Mouse (Mus musculus): ENCODE data around the gene Grin2b.
A peak's percentile ranks its signal among the peaks of the same experiment; 100 is the strongest.

The Grin2b gene

DNA sequence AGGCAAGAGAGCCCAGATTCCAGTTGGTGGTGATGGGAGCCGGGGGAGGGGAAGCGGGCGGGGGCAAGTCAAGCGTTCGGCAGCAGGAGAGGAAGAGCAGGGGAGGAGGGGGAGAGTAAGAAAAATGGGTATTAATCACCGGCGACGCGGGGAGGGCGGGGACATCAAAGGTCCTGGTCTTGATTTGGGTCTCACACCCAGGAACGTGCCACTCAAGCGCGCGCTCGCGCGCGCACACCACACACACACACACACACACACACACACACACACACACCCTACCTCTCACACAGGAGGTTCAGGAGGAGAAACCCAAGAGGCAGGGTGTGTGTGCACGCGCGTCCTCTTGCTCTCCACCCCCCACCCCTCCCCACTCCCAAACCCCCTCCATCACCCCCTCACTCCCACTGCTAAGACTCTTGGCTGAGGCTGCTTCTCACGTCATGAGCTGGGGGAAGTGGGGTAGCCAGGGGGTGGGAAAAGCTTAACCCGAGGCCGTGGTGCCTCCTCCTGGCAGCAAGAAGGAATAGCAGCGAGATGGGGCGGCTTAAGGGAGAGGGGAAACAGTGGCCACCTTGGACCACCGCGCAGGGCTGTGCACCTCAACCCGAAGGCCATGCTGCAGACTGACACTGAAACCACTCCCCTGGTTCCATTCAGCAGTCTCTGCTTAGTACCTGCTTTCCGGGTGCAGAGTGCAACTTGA is at the start of gene Grin2b:
TSS of gene Grin2b (minus strand) at position 321 of the 706 bp plus-strand sequence.
- DNase-seq (ENCODE audit: low spot score), result no peak

DNA sequence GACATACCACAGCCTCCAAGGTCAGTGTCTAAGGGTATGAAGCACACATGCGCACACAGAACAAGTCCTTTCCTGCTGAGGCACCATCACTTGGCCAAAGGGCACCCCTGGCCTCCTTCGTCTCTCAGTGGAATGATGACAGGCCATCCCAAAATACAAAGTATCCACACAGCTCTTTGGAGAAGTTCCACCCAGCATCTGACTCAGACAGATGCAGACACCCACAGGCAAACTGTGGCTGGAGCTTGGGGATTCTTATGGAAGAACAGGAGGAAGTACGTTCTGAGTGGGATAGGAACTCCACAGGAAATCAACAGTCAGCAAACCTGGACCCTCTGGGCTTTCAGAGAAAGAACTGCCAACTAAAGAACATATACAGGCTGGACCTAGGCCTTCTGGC is 48.6 kb upstream of the Grin2b start:
- DNase-seq (ENCODE audit: low spot score), result no peak

DNA sequence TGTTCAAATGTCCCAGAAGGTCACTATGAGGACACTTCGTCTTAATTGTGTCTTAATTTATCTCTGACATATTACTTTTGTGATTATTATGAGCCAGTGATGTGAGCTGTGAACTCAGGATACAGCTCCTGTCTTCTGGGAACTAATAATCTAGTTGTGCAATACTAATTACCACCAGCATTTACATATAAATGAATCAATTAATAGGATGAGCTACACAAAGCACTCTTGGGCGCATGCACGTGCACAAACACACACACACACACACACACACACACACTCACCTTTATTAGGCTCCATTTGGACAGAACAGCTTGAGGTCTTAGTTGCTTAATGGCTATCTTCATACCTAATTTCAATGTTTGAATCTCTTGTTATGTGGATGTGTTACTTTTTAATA is 37.1 kb upstream of the Grin2b start:
- DNase-seq (ENCODE audit: low spot score), result no peak

DNA sequence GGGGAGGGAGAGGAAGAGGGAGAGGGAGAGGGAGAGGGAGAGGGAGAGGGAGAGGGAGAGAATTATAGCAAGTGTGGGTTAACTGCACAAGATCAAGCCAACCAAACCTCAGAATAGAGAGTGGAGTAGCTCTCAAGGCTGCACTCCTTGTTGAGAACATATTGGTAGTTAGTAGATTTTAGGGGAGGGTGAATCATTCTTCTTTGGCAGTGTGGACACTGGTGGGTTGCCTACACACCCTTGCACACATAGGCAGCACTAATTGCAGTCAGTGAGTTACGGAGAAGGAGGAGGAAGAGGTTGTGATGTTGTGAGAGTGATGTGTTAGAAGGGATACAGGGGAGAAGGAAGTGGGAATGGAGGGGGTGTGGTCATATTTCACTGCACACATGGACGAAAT is 26.5 kb upstream of the Grin2b start:
- no peak for DNase-seq (ENCODE audit: low spot score)

DNA sequence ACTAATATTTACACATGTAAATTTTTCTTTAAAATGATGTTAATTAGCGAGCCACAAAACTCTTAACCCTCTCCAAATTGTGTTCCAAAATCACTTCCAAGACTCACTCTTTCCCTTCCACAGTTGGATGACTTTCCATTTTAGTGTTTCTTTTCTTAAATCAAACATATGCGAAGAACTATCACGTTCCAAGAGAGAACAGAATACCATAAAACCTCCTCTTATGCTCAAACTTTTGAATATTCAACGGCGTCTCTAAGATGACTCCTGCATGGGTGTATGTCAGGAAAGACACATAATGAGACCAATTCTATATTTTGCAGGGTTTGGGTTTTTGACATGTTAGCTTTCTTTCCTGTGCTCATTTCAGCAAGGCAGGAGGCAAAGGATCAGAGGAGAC is 21.3 kb upstream of the Grin2b start:
- no peak for DNase-seq (ENCODE audit: low spot score)

DNA sequence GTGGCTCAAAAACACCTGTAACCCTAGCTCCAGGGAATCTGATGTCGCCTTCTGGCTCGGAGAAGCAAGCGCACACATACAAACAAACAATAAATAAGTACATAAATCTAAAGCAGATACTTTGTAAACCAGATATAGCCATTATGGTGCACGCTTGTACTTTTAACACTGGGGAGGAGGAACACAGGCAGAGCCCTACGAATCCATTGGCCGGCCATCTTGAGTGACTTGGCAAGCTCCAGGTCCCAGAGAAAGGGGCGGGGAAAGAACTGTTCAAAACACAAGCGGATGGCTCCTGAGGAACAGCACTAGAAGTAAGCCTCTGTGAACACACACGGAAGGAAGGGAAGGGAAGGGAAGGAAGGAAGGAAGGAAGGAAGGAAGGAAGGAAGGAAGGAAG is 4.8 kb upstream of the Grin2b start:
- DNase-seq (ENCODE audit: low spot score), result no peak

DNA sequence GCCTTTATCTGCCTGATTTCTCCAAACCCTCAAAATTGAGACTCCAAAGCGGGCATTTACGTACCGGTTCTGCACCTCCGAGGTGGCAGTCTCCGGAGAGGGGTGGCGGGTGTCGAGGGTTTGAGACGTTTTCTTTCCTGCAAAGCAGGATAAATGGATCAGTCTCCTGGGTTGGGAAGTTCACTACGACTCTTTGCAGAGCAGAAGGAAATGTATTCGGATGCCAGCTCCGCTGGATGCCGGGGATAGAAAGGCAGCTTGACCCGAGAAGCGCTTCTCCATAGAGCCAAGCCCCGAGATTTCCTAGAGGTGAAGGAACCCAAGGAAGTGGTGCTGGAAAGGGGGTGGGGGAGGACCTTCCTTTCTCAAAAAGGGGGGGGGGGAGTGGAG is 515 bp downstream of the Grin2b start:
- DNase-seq (ENCODE audit: low spot score), result no peak

DNA sequence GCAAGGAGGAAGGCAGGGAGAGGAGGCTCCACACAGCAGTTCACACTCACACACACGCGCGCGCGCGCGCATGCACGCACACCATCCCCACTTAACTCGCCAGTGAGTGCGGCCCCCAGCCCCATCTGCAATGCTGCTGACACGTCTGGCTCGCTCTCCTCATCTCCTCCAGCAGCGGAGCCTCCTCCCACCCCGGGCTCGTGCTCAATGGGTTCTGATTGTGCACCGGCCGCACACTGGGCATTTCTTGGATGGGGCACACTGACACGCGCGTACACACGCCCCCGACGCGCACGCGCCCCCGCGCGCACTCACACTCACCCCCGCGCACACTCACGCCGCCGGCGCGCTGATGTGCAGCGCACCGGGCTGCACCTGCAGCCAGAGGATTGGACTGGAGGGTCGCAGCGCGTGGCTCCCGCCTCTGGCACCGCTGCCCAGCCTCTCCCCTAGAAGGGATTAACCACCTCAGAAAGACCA is 1.1 kb downstream of the Grin2b start:
- peak; percentile 71 for DNase-seq (ENCODE audit: low spot score)

DNA sequence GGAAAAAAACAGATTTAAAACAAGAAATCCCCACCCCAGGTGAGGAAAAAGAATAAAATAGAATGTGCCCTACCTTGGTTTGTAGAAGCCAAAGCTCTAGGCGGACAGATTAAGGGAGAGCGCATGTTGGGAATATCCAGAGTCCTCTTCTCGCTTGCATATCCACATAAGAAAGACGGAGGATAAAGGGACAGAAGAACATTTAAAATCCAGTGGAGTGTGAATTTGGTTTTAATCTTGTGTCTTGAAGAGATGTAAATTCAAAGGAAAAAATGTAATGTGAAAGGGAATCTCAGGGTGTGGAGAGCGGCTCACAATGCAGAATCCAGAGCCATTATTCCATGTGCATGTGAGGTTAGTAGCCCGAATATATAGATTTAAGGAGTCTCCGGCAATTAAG is 2.0 kb downstream of the Grin2b start:
- no peak for DNase-seq (ENCODE audit: low spot score)

DNA sequence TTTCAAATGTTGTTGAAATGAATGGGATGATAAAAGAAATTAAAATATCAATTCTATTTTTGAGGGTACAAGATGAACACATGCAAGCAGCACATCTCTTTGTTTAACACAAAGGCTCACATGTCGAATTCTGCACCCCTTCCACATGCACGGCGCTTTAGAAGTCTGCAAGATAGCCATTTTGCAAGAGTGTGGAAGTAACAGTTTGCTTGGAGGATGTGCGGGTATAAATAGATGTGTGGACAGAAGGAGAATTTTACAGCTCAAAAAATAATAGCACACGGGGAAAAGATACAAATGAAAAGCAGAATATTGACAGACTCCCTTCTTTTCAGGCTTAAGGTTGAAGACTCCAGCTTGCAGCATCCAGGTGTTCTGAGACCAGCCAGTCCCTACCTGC is 2.9 kb downstream of the Grin2b start:
- DNase-seq (ENCODE audit: low spot score), result no peak

DNA sequence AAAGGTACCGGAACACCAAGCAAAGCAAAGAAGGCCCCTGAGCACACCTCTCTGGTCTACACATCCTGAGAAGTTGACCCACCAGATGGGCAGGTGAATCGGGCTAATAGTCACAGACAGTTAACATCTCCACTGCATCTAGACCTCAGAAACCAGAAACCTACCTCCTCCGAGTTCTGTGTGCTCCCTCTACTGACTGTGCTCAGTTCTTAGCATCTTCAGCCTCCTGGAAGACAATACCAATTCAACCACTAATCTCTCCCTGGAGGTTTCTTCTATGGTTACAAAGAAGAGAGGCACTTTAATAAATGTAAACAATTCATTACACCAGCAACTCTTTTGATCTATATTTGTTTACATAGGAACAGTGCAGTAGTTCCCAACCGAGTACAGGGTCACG is 6.0 kb downstream of the Grin2b start:
- DNase-seq (ENCODE audit: low spot score), result no peak

DNA sequence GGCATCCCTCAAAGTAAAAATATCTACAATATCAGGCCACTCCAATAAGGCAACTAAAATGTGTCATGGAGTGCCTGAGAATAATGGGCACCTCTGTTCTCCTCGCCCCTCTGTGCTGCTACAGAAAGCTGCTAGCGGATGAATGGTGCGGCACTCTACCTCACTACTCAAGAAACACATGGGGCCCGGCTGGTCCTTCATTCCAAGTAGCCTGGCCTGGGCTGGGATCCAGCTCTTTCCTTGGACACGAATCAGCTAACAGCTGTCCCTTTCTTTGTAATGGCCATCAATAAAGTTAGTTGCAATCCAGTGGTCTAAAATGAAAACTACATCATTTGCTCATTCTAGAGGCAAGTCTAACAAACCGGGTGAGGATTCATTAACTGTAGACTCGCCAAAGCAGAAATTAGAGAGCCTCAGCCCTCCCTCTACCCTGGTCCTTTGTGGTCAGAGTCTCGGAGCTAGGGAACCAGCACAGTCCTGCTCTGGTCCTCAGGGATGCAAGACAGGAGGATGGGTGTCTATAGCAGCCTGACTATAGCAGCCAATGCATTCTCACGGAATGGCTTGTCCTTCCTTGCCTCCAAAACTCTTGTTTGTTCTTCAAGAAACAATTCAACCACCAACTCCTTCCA is 7.8 kb downstream of the Grin2b start:
- no peak for DNase-seq (ENCODE audit: low spot score)

DNA sequence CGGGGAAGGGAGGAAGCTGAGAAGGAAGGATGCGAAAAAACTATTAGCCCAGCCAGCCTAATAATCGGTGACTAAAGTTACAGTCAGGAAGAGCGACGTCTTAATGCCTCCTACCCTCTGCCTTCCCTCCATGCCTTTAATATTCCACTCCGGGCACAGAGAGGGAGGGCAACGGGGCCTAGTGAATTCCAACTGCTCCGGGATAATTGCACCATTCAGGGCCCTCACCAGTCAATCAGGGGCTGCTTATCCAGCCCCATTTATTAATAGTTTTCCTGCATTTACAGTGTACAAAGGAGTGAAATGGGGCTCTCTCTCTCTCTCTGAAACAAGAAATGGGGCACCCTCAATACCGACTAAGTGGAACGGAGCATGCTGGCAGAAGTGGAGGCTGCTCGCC is 11.2 kb downstream of the Grin2b start:
- DNase-seq (ENCODE audit: low spot score), result no peak

DNA sequence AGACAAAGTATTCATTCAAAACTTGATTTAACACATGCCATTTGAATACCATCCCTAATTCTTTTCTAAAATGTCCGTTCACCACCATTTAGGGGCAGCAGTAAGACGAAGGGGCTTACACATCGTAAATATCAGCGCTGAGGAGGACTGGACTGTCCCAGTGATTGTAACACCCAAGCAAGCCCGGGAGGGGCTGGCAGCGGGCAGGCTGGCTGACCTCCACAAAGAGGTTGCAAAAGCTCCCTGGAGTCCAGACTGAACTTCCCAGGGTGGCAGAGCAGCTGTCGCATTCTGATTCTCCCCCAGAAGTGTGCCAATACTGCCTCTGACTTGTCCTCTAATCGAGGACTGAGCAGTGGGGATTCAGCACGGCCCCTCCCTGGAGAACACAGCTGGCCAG is 19.9 kb downstream of the Grin2b start:
- DNase-seq (ENCODE audit: low spot score), result no peak

DNA sequence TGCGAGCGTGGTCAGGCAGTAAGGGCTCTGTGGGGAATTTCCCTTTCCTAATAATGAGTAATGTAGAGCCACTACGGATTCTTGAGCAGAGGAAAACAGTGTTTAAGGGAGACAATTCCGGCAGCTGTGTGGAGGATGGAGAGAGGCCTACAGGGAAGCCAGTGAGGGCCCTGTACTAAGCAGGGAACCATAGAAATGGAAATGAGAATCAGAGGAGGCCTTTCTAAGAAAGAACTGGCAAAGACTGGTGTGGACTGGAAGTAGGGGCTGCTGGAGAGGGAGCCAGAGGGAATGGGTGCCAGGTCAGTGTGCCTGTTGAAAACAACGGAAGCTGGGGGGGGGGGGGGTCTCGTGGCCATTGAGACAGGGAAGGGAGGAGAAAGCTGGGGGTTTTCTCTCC is 23.2 kb downstream of the Grin2b start:
- DNase-seq (ENCODE audit: low spot score), result no peak

DNA sequence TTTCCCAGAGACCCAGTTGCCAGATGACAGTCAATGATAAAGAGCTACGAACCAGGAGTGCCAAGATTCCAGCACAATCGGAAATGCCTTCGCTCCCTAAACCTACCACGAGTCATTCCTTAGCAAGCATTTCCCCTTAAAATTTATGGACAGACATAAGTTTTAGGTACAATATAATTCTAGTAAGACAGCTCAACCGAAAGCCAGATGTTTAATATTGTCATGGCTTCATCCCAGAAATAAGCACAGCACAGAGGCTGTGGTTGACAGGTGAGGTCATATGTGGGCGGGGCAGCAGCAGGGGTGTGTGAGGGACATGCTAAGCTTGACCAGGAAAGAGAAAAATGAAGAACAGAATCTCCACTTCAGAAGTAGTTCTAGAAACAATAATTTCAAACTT is 33.3 kb downstream of the Grin2b start:
- DNase-seq (ENCODE audit: low spot score), result no peak

DNA sequence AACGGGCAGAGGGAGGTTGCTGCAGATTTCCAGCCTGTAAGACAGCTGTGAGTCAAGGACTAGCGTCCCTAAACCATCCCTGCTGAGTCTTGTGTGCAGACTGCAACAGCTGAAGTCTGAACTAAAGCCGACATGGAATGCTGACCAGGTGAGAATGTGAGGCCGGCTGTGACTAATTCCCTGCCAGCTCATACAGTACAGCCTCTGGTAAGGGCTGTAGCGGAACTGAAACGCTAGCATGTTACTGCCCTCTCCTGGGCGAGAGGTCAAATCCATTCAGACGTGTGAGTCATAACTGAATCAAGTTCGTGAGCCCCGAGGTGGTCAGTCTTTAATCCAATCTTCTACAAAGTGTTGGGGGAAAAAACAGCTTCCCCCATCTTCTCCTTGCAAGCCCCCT is 42.9 kb downstream of the Grin2b start:
- DNase-seq (ENCODE audit: low spot score), result no peak

DNA sequence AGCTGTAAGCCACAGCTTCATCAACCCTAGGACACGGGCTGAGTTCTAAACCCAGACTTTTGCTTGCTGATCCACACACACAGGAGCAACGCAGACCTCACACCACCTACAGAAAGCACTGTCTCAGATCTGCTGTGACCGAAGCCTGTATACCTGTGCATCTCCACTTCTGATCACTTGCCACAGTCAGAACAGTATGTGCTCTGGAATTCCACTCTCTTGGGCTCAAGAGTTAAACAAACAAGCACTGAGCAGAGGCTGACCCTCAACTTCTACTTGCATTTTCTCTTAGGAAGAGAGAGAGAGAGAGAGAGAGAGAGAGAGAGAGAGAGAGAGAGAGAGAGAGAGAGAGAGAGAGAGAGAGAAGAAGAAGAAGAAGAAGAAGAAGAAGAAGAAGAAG is 50.7 kb downstream of the Grin2b start:
- DNase-seq (ENCODE audit: low spot score), result no peak

DNA sequence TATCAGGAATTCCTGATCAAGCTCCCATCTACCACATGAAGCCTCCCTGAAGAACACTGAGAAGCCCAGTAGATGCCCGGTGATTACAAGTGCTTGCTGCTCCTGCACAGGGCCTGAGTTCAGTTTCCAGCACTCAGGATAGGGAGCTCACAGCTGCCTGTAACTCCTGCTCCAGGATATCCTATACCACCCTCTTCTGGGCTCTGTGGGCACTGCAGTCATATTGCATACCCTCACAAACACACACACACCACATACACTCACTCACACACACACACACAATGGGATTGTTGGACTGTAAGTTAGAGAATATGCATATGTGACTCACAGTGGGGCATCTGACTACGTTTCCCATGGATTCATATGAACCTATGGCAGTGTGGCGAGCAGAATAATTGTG is 55.9 kb downstream of the Grin2b start:
- no peak for DNase-seq (ENCODE audit: low spot score)

DNA sequence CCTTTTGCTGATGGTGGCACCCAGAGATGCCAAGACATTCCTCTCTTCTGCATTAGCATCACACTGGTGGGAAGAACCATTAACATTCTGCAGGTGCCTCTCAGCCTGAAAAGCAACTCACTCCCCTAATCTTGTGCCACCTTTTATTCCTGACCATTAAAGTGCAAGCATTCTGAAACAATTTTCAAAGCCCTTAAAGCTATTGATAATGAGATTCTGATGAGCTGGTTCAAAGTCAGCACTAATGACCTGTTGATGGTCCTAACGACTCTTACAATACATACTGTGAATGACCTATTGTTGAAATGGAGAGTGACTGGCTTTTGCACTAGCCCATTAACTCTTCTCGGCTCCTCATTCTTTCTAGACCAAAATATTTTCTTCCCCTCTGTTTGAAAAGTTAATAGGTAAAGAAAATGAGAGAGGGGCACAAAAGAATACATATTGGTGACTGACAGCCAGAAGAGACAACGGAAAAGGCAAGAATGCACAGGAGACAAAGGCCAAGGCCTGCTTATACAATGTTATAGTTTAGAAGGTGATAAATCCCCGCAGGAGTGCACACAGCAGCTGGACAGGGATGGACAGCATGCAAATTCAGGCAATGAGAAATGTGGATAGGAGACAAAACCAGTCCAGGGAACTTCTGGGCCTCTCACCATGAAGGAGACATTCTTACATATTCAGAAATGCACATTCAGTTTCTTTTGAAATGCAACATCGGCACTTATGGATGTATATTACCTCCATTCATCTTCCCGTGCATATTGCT is 59.5 kb downstream of the Grin2b start:
- DNase-seq (ENCODE audit: low spot score), result no peak

DNA sequence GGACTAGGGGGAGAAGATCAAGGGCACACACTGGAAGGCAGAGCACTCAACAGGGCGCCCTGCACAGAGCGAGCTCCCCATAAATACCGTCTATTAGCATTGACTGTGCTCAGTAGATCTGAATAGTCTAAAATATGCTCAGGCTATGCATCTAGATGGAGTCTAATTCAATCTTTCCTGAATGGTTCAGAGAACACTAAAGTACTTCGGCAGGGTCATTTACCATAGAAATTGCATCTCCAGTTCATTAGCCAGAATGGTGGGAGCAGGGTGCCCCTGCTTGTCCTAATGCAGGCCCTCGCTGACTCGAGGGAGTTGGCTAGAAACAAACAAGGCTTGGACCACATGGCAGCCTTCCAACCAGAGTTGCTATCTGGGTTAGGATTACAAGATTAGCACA is 64.1 kb downstream of the Grin2b start:
- no peak for DNase-seq (ENCODE audit: low spot score)

DNA sequence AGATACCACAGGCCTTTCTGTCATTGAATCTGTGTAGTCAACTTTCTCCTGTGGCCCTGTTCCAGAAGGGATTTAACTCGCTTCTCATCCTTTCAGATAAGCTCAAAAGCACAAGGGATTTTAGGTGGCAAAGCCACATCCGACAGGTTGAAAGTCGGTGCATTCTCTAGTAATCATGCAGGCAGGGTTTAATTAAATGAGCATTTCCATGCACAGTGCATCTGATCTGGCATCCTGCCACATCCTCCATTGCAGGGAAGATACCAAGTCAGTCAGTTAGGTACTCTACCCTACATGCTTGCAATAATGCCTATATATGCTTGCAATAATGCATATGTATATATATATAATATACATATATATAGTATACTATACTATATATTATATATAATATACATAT is 64.8 kb downstream of the Grin2b start:
- no peak for DNase-seq (ENCODE audit: low spot score)

DNA sequence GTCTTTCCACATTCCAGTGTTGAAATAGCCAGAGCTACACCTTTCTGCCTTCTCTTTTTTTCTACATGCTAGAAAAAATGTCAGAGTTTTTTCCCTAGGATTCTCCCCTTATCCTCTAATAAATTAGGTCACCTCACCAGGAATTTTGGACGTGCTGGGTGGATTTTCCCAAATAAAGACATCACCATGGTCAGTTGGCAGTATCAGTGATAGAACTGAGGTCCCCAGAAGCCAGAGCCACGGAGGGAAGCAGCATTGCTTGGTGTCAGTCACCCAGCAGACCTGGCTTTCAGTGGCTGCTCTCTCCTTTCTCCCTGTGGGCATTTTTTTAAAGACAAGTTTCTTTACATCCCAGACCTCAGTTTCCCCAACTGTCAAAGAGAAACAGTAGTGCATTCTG is 68.1 kb downstream of the Grin2b start:
- no peak for DNase-seq (ENCODE audit: low spot score)

Measured in left cerebral cortex, adult 11 months (tissue).